Mouse (Mus musculus) lung, postnatal 4 days (tissue): ENCODE data around the gene Cog2.
A peak's percentile ranks its signal among the peaks of the same experiment; 100 is the strongest.

ENCODE experiments used
- DNase-seq, 2 experiments: peaks; one replicate each; pipeline ENCODE4 v3.0.0; 2021

The Cog2 gene

GRCm38 (mm10) chr8:124571732-124572429 is 51.3 kb downstream of the Cog2 start:
- peak; percentile 55 to 82 for DNase-seq

- no peak for DNase-seq
Measured at GRCm38 (mm10) chr8:124572430-124572775, 51.8 kb downstream of the Cog2 start.

- peak; percentile 89 to 92 for DNase-seq
Measured at GRCm38 (mm10) chr8:124573552-124574340, 53.2 kb downstream of the Cog2 start.

- DNase-seq: peak in 1 of 2 experiments; percentile 17
Measured at GRCm38 (mm10) chr8:124575811-124576210, 55.2 kb downstream of the Cog2 start, which contains the start of gene Capn9. Gene Capn9, plus strand, starts transcription at chr8:124576111.

- peak in 1 of 2 experiments; percentile 49 for DNase-seq
Measured at GRCm38 (mm10) chr8:124576751-124577150, 56.2 kb downstream of the Cog2 start.

GRCm38 (mm10) chr8:124585718-124586425 is 65.3 kb downstream of the Cog2 start:
- DNase-seq: peak in 1 of 2 experiments; percentile 22

- peak in 1 of 2 experiments; percentile 17 for DNase-seq
Measured at GRCm38 (mm10) chr8:124586556-124586955, 66.0 kb downstream of the Cog2 start.

- DNase-seq: no peak
Measured at GRCm38 (mm10) chr8:124589393-124589792, 68.8 kb downstream of the Cog2 start.
